Mouse (Mus musculus): ENCODE measurements at regions not wholly inside any gene's neighbourhood (a gene's known extent, or its start where the extent isn't known, plus 50 kb on each side); places are given as distances from the start of the nearest gene placed in this dataset.

DNA sequence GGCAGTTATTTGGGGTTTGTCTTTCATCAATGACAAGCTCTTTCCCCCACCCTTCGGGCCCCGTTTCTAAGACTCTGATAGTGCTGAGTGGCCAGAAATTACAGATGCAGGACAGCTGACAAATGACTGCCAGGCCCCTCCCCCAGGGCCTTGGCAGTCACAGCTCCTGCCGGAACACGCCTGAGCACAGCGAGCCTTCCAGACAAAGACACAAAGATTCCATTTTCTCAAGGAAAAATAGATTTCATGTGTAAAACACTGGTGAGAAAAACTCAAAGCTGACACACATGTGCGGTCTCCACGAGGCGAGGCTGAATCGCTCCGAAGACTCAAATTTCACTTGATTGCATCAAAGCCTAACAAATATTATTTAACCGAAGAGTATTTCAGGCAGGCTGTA is 247.6 kb downstream of the Ptprc start:
- DNase-seq (ENCODE audit: inconsistent age in 2 of 2, low spot score in 1 of 2), result peak; percentile 56 to 66

DNA sequence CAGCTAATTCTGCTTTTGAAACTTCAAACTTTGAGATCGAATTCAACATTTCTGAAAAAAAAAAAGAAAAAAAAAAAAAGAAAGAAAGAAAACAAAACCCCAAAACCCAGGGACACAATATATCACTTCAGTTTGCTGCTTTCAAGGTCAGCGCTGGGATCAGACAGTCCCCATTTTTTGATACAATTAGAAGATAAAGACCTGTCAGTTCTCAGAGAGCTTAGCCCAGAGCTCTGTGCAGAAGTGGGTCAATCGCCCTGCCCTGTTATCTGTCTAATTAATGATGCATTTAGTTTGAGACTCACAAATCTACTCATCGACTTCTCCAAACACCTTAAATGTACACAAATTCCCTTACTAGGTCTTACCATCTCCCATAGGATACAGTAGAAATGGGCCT is 249.2 kb downstream of the Ptprc start:
- peak in 1 of 2 experiments; percentile 39 for DNase-seq (ENCODE audit: inconsistent age in 2 of 2, low spot score in 1 of 2)

DNA sequence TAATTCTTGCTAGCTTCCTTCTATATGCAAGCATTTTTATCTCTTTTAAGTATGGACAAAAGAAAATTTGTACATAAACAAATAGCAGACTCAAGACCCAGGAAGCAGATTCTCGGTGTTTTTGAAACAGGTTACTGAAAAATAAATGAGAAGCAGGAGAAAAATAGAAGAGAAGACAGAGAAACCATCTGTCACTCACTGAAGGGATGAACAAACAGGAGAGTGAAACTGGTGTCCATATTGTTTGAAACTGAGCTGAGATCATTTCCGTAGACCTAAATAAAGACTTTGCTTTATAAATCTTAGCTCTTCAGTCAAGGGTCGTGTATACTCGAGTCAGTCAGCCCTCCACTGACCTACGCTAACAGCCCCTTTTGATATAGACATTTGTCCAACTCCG is 251.4 kb downstream of the Ptprc start:
- DNase-seq (ENCODE audit: inconsistent age in 2 of 2, low spot score in 1 of 2), result no peak

DNA sequence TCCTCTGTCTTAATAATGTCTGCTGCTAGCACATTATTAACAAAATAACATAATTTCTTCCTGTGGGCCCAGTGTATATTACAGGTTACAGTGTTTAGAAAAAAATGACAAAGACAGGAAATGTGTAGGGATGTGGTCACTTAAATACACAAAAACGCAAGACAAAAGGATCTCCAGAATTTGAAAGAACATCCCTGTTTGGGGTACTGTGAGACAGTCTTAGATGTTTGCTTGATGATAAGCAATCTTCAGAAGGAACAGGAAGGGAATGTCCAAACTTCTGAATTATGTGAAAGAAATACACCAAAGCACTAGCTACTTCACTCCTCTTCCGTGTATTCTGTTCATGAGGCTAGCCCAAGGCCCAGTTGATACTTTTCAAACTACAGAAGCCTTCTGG is 251.8 kb downstream of the Ptprc start:
- DNase-seq (ENCODE audit: inconsistent age in 2 of 2, low spot score in 1 of 2), result no peak

- no peak for DNase-seq (ENCODE audit: inconsistent age in 2 of 2, low spot score in 1 of 2)
Observed at GRCm38 (mm10) chr1:137922769-137923168, 252.7 kb downstream of the Ptprc start.

DNA sequence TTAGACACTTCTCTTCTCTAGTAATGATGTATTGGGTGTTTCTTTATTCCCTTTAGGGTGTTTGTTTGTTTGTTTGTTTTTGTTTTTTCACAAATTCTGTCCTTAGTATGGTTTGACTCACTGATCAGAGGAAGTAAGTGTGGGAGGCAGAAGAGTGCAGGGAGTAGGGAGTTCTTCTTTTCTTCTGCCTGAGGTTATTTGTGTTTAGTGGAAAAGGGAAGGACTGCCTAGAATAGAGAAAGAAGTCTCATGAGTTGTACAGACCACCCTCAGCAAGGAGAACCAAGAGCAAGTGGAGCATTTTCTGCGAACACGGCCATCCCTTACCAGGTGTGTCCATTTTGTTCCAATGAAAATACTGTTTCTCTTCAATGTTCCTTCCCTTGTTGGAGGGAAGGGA is 253.9 kb downstream of the Ptprc start:
- DNase-seq (ENCODE audit: inconsistent age in 2 of 2, low spot score in 1 of 2), result no peak

GRCm38 (mm10) chr1:137919739-137920563 is 255.6 kb downstream of the Ptprc start:
- no peak for DNase-seq (ENCODE audit: inconsistent age in 2 of 2, low spot score in 1 of 2)

DNA sequence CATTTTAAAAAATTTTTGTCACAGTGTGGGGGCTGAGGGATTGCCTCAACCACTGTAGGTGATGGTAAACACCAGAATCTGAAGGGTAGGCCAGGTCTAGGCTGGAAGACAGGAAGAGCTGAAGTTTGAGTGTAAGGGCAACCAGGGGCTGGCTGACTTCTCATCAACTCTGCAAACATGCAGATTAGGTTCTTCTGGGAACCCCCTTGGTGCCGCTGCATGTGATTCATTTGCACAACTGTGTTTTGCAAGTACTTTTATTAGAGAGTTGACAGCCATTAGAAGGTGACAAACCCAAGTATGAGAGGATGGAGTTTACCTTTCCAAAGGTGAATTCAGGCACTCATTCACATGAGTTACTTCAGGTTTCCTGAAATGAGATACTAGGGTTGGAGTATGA is 258.1 kb downstream of the Ptprc start:
- no peak for DNase-seq (ENCODE audit: inconsistent age in 2 of 2, low spot score in 1 of 2)

DNA sequence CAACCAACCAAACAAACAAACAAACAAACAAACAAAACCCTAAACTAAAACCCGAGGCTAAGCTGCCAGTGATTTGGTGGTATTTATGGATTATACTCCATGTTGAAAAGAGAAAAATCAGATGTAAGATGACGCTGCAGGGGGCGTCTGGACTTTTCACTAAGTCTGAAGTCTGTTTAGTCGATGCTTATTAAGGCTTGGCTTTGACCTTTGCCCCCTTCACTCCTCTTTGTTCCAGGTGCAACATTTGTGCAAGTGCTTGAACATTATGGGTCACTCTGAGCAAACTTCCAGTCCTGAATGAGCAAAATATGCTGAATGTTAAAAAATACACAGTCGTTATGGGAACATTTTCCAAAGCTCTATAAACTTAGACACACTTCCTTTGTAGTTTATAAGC is 268.6 kb downstream of the Ptprc start:
- DNase-seq (ENCODE audit: inconsistent age in 2 of 2, low spot score in 1 of 2), result no peak

GRCm38 (mm10) chr1:137906477-137906876 is 269.0 kb downstream of the Ptprc start:
- DNase-seq (ENCODE audit: inconsistent age in 2 of 2, low spot score in 1 of 2), result no peak

DNA sequence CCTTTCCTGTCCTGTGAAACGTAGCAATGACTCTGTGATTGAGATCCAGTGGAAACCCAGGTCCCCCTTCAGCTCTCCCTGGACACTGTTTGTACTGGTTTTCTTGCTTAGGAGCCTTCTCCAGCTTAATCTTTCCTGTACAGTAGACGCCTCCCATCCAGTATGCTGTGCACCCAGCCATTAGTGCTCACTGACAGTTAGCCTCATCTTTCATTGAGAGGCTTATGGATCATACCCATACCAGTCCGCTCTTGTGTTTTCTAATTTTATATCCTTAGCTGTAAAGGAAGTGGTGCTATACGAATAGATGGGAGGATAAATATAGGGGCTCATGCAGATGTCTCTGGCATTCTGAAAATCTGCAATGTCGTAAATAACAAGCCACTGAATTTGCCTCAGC is 269.9 kb downstream of the Ptprc start:
- DNase-seq (ENCODE audit: inconsistent age in 2 of 2, low spot score in 1 of 2), result no peak

DNA sequence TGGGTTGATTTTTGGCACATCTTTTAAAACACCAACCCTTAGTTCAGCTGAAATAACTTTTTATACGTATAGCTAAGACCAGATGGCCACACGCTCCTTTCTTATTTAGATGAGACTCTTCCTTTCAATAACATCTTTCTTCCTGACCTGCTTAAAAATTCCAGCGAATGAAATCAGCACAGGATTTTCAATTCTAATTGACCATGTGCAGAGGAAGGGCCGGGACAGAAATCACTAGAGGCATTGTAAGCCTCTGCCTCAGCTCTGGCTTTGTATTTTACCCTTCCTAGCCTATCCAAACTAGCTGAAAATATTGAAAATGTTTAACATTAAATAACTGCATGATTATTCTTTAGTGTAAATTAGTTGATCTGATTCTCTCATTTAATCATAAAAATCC is 272.2 kb downstream of the Ptprc start:
- no peak for DNase-seq (ENCODE audit: inconsistent age in 2 of 2, low spot score in 1 of 2)

DNA sequence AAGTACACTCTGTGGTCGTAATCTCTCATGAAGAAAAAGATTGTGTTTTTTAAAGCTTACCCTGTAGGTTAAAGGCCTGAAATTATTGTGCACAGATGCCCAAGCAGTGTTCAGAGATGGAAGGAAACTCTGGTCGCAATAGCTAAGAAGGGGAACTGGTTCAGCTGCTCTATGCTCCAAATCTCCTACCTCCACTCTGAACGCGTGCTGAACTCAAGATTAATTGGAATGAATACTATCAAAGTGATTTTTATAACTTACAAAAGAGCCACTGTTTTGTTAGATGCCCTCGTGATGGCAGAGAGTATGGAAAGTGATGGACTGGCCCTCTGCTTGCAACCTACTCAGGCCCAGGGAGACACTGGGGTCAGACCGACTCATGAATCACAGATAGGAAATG is 272.6 kb downstream of the Ptprc start:
- DNase-seq (ENCODE audit: inconsistent age in 2 of 2, low spot score in 1 of 2), result no peak

DNA sequence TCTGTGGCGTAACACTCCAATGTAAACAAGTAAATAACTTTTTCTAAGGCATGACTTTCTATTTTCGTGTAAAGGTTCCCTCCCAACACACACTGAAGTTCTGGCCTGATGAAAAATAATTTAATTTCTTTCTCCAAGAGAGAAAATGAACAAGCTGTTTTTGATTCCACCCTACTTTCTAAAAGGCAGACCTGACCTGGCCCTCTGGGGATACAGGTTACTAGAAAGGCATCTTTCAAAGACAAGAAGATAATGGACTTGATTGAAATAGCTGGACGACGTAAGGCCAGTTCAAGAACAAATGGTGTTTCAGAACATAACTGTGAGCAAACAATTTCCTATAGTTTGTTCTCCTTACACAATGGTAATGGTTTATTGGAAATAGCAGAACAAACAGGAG is 273.5 kb downstream of the Ptprc start:
- no peak for DNase-seq (ENCODE audit: inconsistent age in 2 of 2, low spot score in 1 of 2)

GRCm38 (mm10) chr1:137901211-137901610 is 274.3 kb downstream of the Ptprc start:
- DNase-seq (ENCODE audit: inconsistent age in 2 of 2, low spot score in 1 of 2), result no peak

GRCm38 (mm10) chr1:137900621-137901071 is 274.9 kb downstream of the Ptprc start:
- DNase-seq (ENCODE audit: inconsistent age in 2 of 2, low spot score in 1 of 2), result peak in 1 of 2 experiments; percentile 5

GRCm38 (mm10) chr1:137899916-137900601 is 275.4 kb downstream of the Ptprc start:
- DNase-seq (ENCODE audit: inconsistent age in 2 of 2, low spot score in 1 of 2), result peak; percentile 5 to 46

- peak in 1 of 2 experiments; percentile 20 for DNase-seq (ENCODE audit: inconsistent age in 2 of 2, low spot score in 1 of 2)
Observed at GRCm38 (mm10) chr1:137899305-137899704, 276.2 kb downstream of the Ptprc start.

- no peak for DNase-seq (ENCODE audit: inconsistent age in 2 of 2, low spot score in 1 of 2)
Observed at GRCm38 (mm10) chr1:137898891-137899290, 276.6 kb downstream of the Ptprc start.

- peak; percentile 76 to 89 for DNase-seq (ENCODE audit: inconsistent age in 2 of 2, low spot score in 1 of 2)
Observed at GRCm38 (mm10) chr1:137898397-137898796, 277.1 kb downstream of the Ptprc start.

- DNase-seq (ENCODE audit: inconsistent age in 2 of 2, low spot score in 1 of 2), result no peak
Observed at GRCm38 (mm10) chr1:137881656-137882055, 293.9 kb downstream of the Ptprc start.

DNA sequence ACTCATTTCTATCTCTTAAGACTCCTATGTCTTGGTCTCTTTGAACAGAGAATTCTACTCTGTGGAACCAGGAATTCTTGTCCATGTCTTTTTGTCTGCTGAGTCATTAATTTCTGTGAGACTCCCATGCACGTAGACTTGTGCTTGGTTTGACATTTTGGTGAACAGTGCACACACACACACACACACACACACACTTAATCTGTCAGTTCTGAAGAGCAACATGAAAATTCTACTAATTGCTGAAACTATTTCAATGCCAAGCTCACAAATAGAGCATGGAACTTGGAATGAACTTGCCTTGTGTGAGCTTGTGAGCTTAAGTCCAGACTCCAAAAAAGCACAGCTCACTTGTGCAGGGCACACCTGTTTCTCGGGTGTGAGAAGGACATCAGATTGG is 301.1 kb downstream of the Ptprc start:
- DNase-seq (ENCODE audit: inconsistent age in 2 of 2, low spot score in 1 of 2), result no peak

All from adrenal gland, adult (tissue).